8 mouse cellular contexts compared by ENCODE assay signal in the genomic region with DNA sequence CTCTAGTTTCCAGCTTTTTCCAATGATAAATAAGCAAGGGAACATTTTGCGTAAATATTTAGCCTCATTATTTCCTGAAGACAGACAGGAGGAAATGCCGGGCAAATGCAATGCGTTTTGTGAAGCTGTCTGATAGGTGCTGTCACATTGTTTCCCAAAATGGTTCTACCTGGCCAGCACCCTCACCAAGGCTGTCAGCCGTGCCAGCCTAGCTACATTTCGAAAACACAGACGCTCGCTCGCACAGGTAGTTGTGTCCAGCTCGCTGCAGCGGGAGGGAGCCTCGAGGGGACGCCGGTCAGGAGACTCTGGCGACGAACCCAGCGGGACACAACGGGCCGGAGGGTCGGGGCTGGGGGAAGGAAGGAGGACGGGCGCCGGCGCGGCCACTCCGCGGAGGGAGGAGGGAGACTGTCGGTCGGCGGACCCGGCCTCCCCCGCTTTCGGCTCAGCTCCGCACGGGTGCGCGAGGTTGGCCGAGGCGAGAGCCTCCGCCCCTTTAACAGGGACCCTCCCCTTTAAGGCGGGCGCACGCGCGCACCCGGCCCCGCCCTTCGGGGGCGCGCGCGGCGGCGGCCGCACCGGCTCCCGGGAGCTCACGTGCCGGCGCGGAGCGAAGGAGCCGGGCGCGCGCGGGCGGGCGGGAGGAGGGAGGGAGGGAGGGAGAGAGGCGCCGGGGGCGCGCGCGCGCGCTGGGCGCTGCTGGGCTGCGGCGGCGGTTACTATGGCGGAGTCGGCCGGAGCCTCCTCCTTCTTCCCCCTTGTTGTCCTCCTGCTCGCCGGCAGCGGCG. TPM values are rescaled to one million over a fixed set of nuclear protein-coding genes. Genes with fewer than 3 reads are reported as not detected.
DNase-seq lines count a peak whose midpoint lies in the region; ATAC-seq and TF ChIP-seq lines count a peak whose summit lies in the region.

A gene (plus strand): TSS at position 647 of the 791 bp plus-strand sequence.

- no peaks in the 10 kb centered on the region for H3K27me3 ChIP-seq in intestine, postnatal 0 days (replicated peaks; ENCODE audit: control insufficient read depth, insufficient read depth, low read length)
- peaks cover 18% of the 10 kb centered on the region for H3K27me3 ChIP-seq in midbrain, embryonic 10.5 days (ENCODE audit: low read depth, poor library complexity, severe bottlenecking)

- DNase-seq in adrenal gland, postnatal 10 days = peak; percentile 95
- peak; percentile 88 for DNase-seq in embryo, embryonic 11.5 days (ENCODE audit: low read depth, low spot score)
- peak; percentile 85 to 93 for DNase-seq in left cerebral cortex, postnatal 36 days (ENCODE audit: low spot score in 2 of 2)
- peak; percentile 89 for DNase-seq in midbrain, embryonic 10.5 days (ENCODE audit: low spot score)
- DNase-seq in right cerebral cortex, postnatal 36 days (ENCODE audit: low spot score in 2 of 2) = peak; percentile 81 to 84
- peak; percentile 87 to 90 for DNase-seq in urinary bladder, postnatal 4 days (ENCODE audit: low spot score in 2 of 2)

- intact Hi-C loops in left cerebral cortex, postnatal 36 days (cut with DNase I) = no loop called here

- ATAC-seq in granulocyte monocyte progenitor cell, adult 5-6 weeks (replicated peaks; ENCODE audit: poor library complexity, severe bottlenecking) = peak; percentile 86
- ATAC-seq in intestine, postnatal 0 days = peak; percentile 87

- under 1% methylated on average over 73 of the region's 87 CpGs for WGBS in intestine, postnatal 0 days
- WGBS in midbrain, embryonic 10.5 days = under 1% methylated on average over 62 of the region's 87 CpGs

- 0 out of 2 replicates have a peak, but pooled peaks have one; percentile 4 for TF ChIP-seq CTCF in intestine, postnatal 0 days (IDR thresholded peaks at IDR 0.05; ENCODE audit: low read depth)

- H3K4me1 ChIP-seq in intestine, postnatal 0 days (replicated peaks; ENCODE audit: control insufficient read depth, insufficient read depth, low read length) = 0 out of 2 replicates have a peak, but pooled peaks cover 2% of the 10 kb centered on the region
- H3K4me1 ChIP-seq in midbrain, embryonic 10.5 days = peaks cover 51% of the 10 kb centered on the region

- peak within 1 kb of the TSS; percentile 87 for H3K27ac ChIP-seq in intestine, postnatal 0 days (ENCODE audit: low read depth, low read length)
- H3K27ac ChIP-seq in midbrain, embryonic 10.5 days (replicated peaks) = peak within 1 kb of the TSS; percentile 97

- no peaks in the 10 kb centered on the region for H3K9me3 ChIP-seq in intestine, postnatal 0 days (ENCODE audit: control insufficient read depth)
- H3K9me3 ChIP-seq in midbrain, embryonic 10.5 days (replicated peaks) = no peaks in the 10 kb centered on the region

- peak within 1 kb of the TSS; percentile 96 for H3K4me3 ChIP-seq in intestine, postnatal 0 days (ENCODE audit: low read depth, low read length)
- peak within 1 kb of the TSS; percentile 84 for H3K4me3 ChIP-seq in midbrain, embryonic 10.5 days

- H3K9ac ChIP-seq in intestine, postnatal 0 days (ENCODE audit: low read depth, low read length) = peak within 1 kb of the TSS; percentile 98

- H3K36me3 ChIP-seq in intestine, postnatal 0 days (ENCODE audit: control insufficient read depth, insufficient read depth) = no peaks in the 10 kb centered on the region
- no peaks in the 10 kb centered on the region for H3K36me3 ChIP-seq in midbrain, embryonic 10.5 days

- H3K4me2 ChIP-seq in intestine, postnatal 0 days (replicated peaks; ENCODE audit: low read depth) = peak within 1 kb of the TSS; percentile 85

RNA-seq across cellular contexts. Expression of the gene that starts here (rescaled TPM):
- 10 to 100 TPM; 10.8 to 13.4 TPM for total RNA-seq in adrenal gland, postnatal 10 days (2021)
- total RNA-seq in granulocyte monocyte progenitor cell, adult 5-6 weeks (2014; fragmentation: Nextera tagmentation) = 6.9 and 8.7 TPM in 2 replicates
- 6.9 and 9.9 TPM in 2 replicates for total RNA-seq in granulocyte monocyte progenitor cell, adult 5-6 weeks (2017)
- 6.0 and 6.8 TPM in 2 replicates for polyA plus RNA-seq in intestine, postnatal 0 days (2015; fragmentation: Nextera tagmentation; extraction: Ambion mirVana)
- total RNA-seq in left cerebral cortex, postnatal 36 days (2021) = 100 to 1,000 TPM; 110 to 118 TPM
- polyA plus RNA-seq in midbrain, embryonic 10.5 days (2016; fragmentation: Nextera tagmentation; extraction: Ambion mirVana) = 5.4 and 7.0 TPM in 2 replicates

Comparison
In these comparisons a context has a peak if more than half of its experiments do, and no peak if none do; other contexts are left out.
1. Peak in every context shown above with its lines: DNase-seq, ATAC-seq, H3K4me3 ChIP-seq and H3K27ac ChIP-seq.
2. RNA of the gene that starts here (total RNA-seq): 110 to 118 TPM in left cerebral cortex, postnatal 36 days; 10.8 to 13.4 TPM in adrenal gland, postnatal 10 days and 6.9 to 9.9 TPM in granulocyte monocyte progenitor cell, adult 5-6 weeks; every median in the first group is over 4 times any median in the second.